Mouse (Mus musculus) adrenal gland (tissue): ENCODE data around the gene Spindoc.

ENCODE experiments used
- intact Hi-C: fragments of 180-260 bp; cut with DNase I; formaldehyde crosslinking; loops from one replicate; pipeline ENCODE4 v1.15.1; 2025

Spindoc gene

DNA sequence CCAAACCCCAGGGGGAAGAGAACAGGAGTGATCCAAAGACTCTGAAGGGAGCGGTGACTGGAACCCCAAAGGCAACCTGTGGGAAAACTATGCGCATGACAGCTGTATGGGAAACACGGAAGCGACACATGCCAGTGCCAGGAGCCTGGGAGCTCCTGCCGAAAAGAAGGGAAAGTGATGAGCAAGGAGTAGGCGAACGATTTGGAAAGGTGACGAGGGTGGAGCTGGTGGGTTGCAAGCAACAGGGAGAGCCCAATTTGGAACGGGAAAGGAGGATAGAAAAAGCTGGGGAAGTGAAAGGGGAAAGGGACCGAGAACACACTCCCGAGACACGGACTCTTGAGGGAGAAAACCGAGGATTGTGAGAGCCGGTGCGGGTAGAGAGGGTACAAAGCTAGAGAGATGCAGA, 42.4 kb downstream of the Spindoc start:
- intact Hi-C loops: loop anchor here (5.0 to 10.0 kb wide), 2 partner anchors 63 to 106 kb away; no protein-coding TSS in a partner anchor

DNA sequence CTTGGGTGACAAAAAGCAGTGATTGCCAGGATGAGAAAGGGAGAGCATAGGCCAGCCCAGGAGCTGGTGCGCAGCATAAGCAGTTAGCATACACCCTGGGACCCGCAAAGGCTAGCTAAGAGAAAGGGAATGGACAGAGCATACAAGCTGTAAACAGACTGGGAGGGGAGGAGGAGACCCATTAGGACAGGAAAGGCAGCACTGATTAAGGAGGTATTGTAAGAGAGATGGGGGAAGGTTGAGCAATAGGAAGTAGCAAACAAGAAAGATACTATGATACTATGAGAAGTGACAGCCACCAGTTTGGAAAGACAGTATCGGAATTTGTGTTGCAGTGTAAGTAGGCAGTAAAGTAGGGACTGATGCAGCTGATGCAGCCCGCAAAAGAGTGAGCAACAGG, 42.9 kb downstream of the Spindoc start:
- intact Hi-C loops: loop anchor here (5.0 to 10.0 kb wide), 3 partner anchors 48 to 105 kb away; no protein-coding TSS in a partner anchor

DNA sequence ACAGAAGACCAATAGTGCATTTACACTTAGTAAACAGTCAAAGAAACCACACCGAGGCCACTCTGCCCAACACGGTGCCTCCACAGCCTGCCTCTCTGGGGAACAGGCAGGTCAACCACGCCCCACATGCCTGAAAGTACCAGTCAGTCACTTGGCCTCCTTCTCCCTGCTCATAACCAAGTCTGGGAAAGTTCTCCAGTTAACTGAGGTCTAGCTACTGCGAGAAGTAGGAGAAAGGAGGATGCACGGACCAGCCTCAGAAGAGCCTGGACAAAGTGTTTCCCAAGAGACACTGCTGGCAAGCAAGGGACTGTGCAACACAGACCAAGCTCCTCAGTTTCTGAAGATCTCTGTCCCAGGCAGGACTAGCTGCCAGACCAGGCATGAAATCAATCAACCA, 43.8 kb downstream of the Spindoc start:
- intact Hi-C loops: loop anchor here (5.0 kb wide), 1 partner anchor 47 kb away; no protein-coding TSS in a partner anchor

DNA sequence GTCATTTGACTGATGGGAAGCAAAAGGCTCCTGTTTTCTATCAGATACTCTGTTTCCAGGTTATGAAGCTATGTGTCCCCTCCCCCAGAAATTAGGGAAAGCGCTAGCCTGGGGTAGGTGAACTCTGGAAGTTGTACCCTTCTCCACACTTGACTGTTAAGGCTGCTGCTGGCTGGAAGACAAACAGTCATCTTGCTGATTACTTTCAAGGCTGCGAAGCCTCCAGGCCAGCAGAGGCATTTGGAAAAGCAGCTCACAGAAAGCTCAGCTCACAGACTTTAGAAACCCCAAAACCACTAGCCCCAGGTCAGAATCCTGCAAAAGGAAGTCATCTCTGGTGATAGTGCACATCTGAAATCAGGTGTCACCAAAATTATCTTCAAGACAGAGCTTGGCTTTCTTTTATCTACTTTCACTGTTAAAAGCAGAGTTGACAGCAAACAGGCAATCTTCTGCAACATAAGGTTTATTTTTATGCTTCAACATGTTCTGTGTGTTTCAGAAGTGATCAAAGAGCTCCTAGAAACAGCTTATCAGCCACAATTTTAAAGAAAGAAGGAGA, 44.9 kb downstream of the Spindoc start:
- intact Hi-C loops: loop anchor here (5.0 kb wide), 1 partner anchor 46 kb away; no protein-coding TSS in a partner anchor

DNA sequence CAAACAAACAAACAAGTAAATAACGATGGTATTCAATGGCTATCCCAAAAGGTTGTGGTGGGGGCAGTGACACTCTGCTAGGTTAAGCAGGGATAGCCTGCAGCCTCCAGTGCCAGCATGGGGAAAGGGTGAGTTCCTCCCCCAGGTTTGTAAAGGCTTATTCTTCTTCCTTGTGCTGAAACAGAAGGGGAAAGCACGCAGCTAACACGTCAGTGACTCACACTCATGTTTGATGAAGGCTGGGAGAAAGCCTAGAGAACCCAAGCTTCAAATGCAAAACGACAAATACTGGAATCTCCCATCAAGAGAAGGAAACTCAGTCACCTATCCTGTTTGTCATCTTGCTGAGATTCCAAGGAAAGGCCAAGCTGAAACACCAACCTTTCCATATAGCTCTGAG, 47.1 kb downstream of the Spindoc start:
- intact Hi-C loops: loop anchor here (5.0 kb wide), 1 partner anchor 43 kb away; no protein-coding TSS in a partner anchor

DNA sequence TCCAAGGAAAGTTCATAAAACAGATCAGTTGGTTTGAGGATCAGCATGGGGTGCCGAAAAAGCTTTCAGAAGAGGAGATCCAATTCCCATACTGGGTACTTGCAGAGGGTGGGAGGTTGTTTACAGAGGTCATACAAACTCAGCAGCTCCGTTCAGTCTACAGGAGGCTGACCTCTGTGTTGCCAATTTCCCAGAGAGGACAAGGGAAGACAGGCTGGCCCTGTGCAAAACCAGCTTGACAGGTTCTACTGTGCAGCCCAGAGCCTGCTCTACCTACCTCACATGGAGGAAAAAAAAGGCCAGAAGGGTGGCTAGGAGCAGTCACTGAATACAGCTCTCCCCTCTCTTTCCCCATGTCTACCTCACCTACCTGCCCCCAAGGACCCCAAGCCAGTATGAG, 48.7 kb downstream of the Spindoc start:
- intact Hi-C loops: no loop called here

DNA sequence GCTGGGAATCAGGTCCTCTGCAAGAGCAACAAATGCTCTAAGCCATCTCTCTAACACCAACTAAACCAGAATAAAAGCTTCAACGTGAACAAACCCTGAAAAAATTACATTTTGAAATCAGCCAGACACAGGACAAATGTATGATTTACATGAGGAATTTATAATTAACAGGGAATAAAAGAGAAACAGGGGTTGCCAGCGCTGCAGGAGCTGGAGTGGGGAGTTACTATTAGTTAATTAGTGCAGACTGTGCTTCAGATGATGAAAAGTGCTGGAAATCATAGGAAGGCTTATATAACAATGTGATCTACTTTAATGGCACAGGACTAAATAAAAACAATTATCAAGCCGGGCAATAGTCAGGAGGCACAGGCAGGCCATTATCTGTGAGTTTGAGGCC, 61.4 kb downstream of the Spindoc start:
- intact Hi-C loops: no loop called here

DNA sequence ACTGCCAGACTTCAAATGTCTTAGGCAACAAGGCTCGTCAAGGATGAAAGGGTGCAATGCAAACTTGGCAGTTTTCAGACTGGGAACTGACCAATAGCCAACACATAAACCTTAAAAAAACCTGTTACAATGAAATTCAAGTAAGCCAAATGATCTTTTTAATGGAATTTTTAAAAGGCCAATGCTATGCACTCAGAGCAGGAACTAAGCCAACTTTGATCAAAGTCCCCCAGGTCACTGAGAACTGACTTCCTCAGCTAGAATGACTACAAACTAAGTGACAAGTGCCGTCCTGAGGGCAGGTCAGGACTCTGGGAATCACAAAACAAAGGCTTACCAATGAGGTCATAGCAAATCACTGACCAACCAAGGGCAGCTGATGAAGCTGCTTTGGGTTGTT, 62.6 kb downstream of the Spindoc start:
- intact Hi-C loops: no loop called here

DNA sequence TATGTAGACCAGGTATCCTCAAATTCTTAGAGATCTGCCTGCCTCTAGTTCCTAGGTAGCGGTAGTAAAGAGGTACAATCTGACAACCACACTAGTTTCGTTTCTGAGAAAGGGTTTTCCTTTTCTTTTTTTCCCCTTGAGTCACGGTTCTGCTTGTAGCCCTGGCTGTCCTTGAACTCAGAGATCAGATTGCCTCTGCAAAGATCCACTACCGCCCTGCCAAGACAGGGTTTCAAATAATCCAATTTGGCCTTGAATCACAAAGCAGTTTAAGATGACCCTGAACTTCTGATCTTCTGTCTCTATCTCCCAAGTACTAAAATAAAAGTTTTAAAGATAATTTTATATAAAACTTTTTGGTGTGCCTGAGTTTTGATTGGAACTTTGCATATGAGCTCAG, 65.1 kb downstream of the Spindoc start:
- intact Hi-C loops: no loop called here

DNA sequence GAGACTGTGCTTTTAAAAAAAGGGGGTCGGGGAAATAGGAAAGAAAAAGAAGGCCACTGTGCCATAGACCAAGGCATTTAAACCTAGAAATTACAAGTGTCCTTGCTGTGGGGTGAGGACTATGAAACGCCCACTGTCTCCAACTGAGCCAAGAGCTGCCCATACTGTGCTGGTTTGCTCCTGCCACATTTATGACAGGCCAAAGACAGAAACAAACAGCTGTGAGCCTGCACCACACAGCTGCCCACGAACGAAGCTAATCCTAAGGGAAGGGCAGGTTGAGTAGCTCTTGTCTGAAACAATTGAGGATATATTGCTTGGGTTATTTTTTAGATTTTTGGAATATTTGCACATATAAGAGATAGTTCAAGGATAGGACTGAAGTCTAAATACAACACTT, 66.0 kb downstream of the Spindoc start:
- intact Hi-C loops: no loop called here

DNA sequence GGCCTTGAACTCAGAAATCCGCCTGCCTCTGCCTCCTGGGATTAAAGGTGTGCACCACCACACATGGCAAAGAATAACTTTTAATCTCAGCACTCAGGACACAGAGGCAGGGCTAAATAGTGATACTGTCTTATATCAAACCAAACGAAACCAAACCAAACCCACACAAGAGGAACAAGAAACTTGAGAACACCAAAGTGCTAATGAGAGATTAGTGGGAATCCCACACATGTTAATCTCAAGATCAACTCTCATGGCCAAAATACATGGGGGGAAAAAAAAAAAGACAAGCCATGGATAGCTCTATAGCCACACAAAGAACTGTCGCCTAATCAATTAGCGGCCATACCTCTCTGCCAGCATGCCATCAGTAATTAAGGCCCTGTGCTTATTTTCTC, 67.2 kb downstream of the Spindoc start:
- intact Hi-C loops: no loop called here

DNA sequence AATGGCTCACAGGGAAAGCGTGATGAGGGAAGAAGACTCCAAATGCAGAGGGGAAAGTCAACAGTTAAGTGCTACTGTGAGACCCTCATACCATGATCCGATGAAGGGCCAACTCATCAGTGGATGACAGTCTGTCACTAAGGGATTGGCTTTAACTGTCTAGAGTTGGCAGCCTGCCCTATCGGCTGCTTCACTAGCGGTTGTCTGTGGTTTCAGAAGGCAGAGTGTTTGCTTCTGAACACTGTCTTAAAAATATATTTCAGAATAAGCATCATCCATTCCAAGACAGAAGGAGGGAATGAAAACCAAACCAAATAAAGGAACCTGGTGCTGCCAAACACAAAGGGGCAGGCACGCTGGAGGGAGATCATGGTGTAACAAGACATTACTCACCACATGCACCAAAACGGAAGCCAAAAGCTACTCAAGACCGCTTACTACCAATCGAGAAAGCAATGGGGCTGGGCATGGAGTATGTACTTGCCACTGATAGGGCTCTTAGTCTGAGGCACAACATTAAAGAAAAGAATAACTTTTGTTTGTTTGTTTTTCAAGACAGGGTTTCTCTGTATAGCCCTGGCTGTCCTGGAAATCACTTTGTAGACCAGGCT, 67.7 kb downstream of the Spindoc start:
- intact Hi-C loops: no loop called here

DNA sequence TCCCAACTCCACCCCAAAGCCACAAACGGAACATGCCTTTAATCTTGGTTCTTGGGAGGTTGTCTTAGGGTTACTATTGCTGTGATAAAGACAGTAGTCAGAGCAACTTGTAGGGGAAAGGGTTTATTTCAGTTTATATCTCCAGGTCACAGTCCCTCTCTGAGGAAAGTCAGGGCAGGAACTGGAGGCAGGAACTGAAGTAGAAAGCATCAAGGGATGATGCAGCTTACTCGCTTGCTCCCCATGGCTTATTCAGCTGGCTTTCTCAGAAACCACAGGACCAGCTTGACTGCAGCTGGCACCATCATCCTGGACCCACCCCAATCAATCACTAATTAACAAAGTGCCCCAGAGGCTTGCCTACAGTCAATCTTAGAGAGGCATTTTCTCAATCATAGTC, 69.1 kb downstream of the Spindoc start:
- intact Hi-C loops: no loop called here

DNA sequence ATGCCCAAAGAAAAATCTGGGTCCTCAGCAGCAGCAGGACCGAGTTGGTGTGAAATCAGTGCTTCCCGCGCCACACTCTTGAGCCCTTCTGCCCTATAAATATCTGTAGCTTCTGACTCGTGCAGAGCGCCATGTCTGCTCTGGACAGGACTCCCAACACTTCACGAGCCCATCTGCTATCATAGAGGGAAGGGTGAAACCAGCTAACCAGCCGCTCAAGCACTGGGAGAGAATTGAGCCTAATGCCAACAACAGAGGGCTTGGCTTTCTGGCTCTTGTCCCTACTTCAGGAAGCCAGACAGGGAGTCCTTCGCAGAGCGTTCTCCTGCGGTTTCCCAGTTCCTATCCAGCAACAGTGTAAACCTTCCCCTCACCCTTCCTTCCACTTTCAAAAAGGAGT, 71.5 kb downstream of the Spindoc start:
- intact Hi-C loops: no loop called here

DNA sequence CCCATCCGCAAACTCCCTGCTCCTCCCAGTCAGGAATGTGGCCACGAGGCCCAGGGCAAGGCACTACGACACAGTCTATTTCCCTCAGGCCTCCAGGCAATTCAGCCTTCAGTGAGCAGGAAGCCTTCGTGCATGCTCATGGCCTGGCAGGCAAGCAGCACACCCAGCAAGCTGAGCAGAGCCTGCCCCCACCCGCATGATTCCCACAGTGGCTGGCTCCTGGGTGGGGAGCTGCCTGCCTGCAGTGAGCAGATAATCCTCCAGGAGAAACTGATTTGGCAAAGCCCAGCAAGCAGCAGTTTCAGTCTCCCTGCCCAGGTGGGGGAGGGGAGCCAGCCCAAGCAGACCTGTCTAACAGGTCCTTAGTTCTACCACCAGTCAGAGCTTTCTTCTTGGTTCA, 72.1 kb downstream of the Spindoc start:
- intact Hi-C loops: no loop called here

DNA sequence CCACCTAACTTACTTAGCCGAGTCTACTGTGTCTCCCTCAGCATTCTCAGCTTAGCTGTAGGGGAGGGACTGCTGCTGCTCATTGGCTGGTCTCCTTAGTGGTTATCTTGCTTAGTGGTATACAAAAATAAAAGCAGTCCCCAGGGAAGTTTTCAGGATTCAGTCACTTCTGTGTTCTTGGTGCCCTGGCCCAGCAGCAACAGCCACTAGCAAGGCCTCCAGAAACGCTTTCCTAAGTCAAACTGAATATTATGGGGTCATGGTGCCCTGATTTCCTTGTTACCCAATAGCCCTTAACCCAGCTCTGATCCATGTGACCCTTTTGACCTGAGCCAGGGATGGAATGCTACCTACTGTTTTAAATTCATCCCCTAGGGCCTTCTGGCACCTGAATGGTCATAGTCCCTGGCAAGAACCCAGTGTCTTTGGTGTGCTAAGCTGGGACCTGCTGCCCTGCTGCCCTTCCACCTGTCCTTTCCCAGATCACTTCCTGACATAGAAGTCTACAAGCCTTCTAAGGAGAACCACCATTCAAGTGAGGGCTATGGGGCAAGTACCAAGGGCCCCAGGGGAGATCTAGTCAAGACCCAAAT, 73.0 kb downstream of the Spindoc start:
- intact Hi-C loops: no loop called here

DNA sequence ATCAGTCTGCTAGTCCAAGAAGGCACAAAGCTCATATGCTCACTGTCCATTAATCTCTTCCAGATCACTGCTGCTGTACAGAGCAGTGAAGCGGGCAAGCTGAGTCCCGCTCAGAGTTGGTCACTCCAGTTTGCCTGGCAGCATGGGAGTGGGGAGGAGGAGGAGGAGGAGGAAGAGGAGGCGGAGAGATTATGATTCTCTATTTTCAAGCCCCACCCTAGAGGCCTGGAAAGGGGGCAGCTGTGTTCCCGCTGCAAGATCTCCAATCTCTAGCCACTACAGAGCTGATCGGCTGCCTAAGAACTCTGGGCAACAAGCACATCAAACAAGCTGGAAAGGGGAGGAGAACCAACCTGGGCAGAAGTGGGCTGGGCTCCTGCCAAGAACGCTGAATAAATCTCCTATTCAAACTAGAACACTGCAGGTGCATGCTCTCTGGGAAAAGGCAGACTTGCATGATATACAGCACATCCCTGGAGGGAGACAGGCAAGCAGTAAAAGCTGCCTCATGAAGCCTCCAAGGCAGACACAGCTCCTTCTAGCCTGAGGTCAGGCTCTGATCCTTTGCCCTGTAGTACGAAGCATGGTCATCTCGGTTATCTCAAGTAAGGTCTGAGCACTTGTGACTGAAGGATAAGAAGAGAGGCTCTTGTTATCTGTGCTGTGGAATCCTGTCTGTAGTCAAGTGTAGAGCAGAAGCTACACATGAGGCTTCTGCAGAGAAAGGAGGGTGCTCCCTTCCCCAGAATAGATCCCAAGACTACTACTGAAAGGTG, 74.6 kb downstream of the Spindoc start:
- intact Hi-C loops: no loop called here

DNA sequence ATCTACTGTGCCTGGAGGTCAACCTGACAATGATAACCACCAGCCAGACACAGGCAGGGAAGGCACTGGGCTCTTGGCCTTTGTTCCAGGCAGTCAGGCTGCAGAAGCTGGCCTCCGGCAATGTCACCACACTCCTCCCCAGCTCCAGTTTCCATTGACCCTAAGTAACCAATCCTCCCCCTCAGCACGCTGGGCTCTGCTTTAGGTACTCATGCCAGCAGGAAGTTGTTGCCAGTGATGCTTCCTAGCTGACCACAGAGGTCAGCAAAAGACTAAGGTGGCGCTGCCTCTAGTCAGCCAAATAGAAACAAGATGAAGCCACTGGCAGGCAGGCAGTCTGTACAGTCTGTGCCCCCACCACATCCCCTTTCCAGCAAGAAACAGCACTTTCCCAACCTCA, 75.8 kb downstream of the Spindoc start:
- intact Hi-C loops: no loop called here

DNA sequence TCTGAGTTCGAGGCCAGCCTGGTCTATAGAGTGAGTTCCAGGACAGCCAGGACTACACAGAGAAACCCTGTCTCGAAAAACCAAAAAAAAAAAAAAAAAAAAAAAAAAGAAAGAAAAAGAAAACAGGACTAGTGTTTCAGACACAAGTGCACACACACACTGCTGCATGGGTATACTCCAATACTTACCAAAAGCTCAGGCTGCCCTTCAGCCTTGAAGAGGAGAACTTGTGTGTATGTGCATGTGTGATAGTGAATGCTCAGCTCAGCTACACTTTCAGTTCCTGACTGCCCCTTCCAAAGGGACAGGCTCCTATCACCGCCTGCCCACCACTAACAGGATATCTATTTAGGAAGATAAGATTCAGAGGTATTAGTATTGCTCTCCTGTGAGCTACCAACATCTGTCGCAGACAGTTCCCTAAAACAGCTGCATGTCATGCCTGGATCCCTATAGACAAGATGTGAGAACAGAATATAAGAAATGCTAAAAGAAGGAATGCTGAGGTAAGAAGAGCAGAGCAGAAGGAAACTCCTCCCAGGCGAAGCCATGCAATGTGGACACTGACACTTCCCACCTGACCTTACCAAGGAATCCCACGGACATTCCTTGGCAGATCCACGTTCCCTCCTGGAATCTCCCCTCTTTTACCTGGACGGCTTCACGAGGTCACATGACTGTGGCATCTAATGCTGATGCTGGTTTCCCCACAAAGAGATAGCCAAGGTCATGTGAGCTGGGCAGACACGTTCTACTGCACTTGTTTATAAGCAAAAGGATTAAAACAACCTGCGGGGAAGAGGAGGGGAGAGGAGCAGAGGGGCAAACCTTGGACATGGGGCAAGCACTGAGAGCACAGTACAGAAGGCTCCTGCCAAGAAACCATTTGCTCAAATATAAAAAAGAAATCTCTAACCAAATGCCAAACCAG, 77.1 kb downstream of the Spindoc start:
- intact Hi-C loops: no loop called here

DNA sequence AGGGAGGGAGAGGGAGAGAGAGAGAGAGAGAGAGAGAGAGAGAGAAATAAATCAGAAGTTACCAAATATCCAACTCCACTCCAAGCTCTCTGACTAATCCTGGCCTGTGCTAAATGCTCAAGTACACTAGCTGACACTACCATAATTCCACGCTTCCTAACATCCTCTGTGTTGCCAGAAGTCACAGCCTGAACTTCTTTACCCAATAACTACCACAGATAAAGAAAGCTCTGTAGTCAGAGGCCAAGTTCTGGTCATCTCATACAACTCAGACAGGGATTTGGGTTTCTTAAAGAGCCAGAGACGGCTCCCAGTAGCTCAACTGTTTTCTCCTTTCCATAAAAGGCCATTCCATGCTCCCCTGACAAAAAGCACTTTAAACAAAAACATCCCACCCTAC, 78.0 kb downstream of the Spindoc start:
- intact Hi-C loops: no loop called here
